Mouse (Mus musculus) lung, postnatal 14 days (tissue): ENCODE measurements around the gene Asgr1.
"Not testable (repeated sequence)": the region's sequence is repeated elsewhere in the genome, so short reads cannot be mapped to it uniquely, and the experiment has no call there.

Experiments used
- DNase-seq: peaks from one replicate; pipeline ENCODE4 v3.0.0; 2021

Asgr1 gene

GRCm38 (mm10) chr11:70053898-70054570, at the start of gene Asgr1:
TSS of gene Asgr1 (plus strand) at chr11:70054085.
- no peak for DNase-seq

- no peak for DNase-seq
Measured at GRCm38 (mm10) chr11:70005521-70005920, 48.4 kb upstream of the Asgr1 start.

- DNase-seq: no peak
Measured at GRCm38 (mm10) chr11:70010033-70010432, 43.9 kb upstream of the Asgr1 start.

- no peak for DNase-seq
Measured at GRCm38 (mm10) chr11:70010548-70010947, 43.3 kb upstream of the Asgr1 start.

GRCm38 (mm10) chr11:70010961-70011360, 42.9 kb upstream of the Asgr1 start:
- no peak for DNase-seq

GRCm38 (mm10) chr11:70012931-70013330, 41.0 kb upstream of the Asgr1 start:
- no peak for DNase-seq

- DNase-seq: no peak
Measured at GRCm38 (mm10) chr11:70013408-70013807, 40.5 kb upstream of the Asgr1 start.

GRCm38 (mm10) chr11:70014051-70014450, 39.8 kb upstream of the Asgr1 start:
- no peak for DNase-seq

GRCm38 (mm10) chr11:70014880-70015558, 38.9 kb upstream of the Asgr1 start, which contains the start of gene Acadvl:
TSS of gene Acadvl (minus strand) at chr11:70015411.
- DNase-seq: peak; percentile 87

- no peak for DNase-seq
Measured at GRCm38 (mm10) chr11:70015677-70016076, 38.2 kb upstream of the Asgr1 start.

GRCm38 (mm10) chr11:70016177-70016576, 37.7 kb upstream of the Asgr1 start:
- DNase-seq: not testable (repeated sequence)

- no peak for DNase-seq
Measured at GRCm38 (mm10) chr11:70016669-70017068, 37.2 kb upstream of the Asgr1 start, which contains the start of gene Dlg4. TSS of gene Dlg4 (plus strand) at chr11:70016942.

- no peak for DNase-seq
Measured at GRCm38 (mm10) chr11:70017199-70017767, 36.6 kb upstream of the Asgr1 start.

GRCm38 (mm10) chr11:70018131-70018990, 35.5 kb upstream of the Asgr1 start:
- peak; percentile 55 for DNase-seq

GRCm38 (mm10) chr11:70019495-70020021, 34.3 kb upstream of the Asgr1 start:
- no peak for DNase-seq

GRCm38 (mm10) chr11:70020022-70020631, 33.8 kb upstream of the Asgr1 start:
- DNase-seq: no peak

GRCm38 (mm10) chr11:70020731-70021263, 33.1 kb upstream of the Asgr1 start:
- DNase-seq: peak; percentile 74

- peak; percentile 98 for DNase-seq
Measured at GRCm38 (mm10) chr11:70021264-70022132, 32.4 kb upstream of the Asgr1 start.

- no peak for DNase-seq
Measured at GRCm38 (mm10) chr11:70023481-70024150, 30.3 kb upstream of the Asgr1 start.

GRCm38 (mm10) chr11:70024151-70024514, 29.8 kb upstream of the Asgr1 start:
- DNase-seq: no peak
